In the genomic region with DNA sequence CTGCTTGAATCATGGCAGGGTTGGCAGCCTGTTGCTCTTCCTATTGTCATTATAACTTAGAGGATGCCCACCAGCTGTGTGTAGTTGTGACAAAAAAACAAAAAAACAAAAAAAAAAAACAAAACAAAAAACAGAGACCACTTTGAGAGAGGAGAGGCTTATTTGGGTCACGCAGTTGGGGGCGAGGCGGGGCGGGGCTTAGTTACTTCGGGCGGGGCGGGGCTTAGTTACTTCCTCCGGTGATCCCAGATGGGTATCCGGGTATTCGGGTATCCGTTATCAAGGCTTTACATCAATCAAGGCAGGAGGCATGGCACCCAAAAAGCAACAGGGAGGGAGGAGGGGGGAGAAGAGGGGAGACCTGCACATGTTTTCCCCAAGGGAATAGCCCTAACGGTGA, we compare ENCODE assay signal across 9 mouse cellular contexts. TPM values are rescaled to one million over a fixed set of nuclear protein-coding genes. Genes with fewer than 3 reads are reported as not detected.
DNase-seq lines count a peak whose midpoint lies in the region; ATAC-seq and TF ChIP-seq lines count a peak whose summit lies in the region.
"Had no signal": no experiment of that assay in that cellular context is flagged by ENCODE, and none has a peak within 500 bp of the region (broad histone marks: within the 10 kb centered on the region; RNA-seq: fewer than 3 reads in every experiment).

No protein-coding gene starts in this region.

- no peak overlapping the region for H3K9ac ChIP-seq in heart, embryonic 11.5 days (ENCODE audit: low read depth, low read length)
- no peak overlapping the region for H3K9ac ChIP-seq in limb, embryonic 12.5 days (replicated peaks)
- H3K9ac ChIP-seq in stomach, postnatal 0 days (ENCODE audit: low read length), result no peak overlapping the region

- peak overlapping the region; percentile 57 for H3K4me2 ChIP-seq in heart, embryonic 11.5 days
- peak overlapping the region; percentile 32; the same call in 1 of the 2 replicates for H3K4me2 ChIP-seq in limb, embryonic 12.5 days
- H3K4me2 ChIP-seq in stomach, postnatal 0 days (replicated peaks; ENCODE audit: low read depth), result peak overlapping the region; percentile 21; the same call in 1 of the 2 replicates

- no peak for ATAC-seq in heart, embryonic 11.5 days (replicated peaks; ENCODE audit: insufficient number of reproducible peaks, low FRiP score, low TSS enrichment)
- no peak for ATAC-seq in limb, embryonic 12.5 days (ENCODE audit: insufficient number of reproducible peaks, insufficient read depth, low FRiP score, low TSS enrichment, low read depth)
- ATAC-seq in stomach, postnatal 0 days (ENCODE audit: low FRiP score, low TSS enrichment), result no peak
- ATAC-seq: CD4-positive, CD25-positive, alpha-beta regulatory T cell, adult 4 months had no signal

- H3K9me3 ChIP-seq in heart, embryonic 11.5 days (replicated peaks; ENCODE audit: control insufficient read depth, low read length), result no peaks in the 10 kb centered on the region
- no peaks in the 10 kb centered on the region for H3K9me3 ChIP-seq in limb, embryonic 12.5 days
- H3K9me3 ChIP-seq in stomach, postnatal 0 days (ENCODE audit: control insufficient read depth, low read length), result no peaks in the 10 kb centered on the region

- WGBS in heart, embryonic 11.5 days (ENCODE audit: insufficient replicate concordance), result 18% methylated on average over 12 of the region's 12 CpGs
- 32% methylated on average over 12 of the region's 12 CpGs for WGBS in limb, embryonic 12.5 days
- 28% methylated on average over 12 of the region's 12 CpGs for WGBS in stomach, postnatal 0 days
- 42% methylated on average over 12 of the region's 12 CpGs for WGBS in cerebellum, adult 2 months

- H3K36me3 ChIP-seq in heart, embryonic 11.5 days (ENCODE audit: control insufficient read depth, insufficient read depth, low read length), result no peaks in the 10 kb centered on the region
- H3K36me3 ChIP-seq in limb, embryonic 12.5 days, result no peaks in the 10 kb centered on the region
- no peaks in the 10 kb centered on the region for H3K36me3 ChIP-seq in stomach, postnatal 0 days (ENCODE audit: control insufficient read depth, insufficient read depth, low read length)

- H3K4me3 ChIP-seq in heart, embryonic 11.5 days (ENCODE audit: low read depth, low read length), result peak overlapping the region; percentile 8; the same call in 1 of the 2 replicates
- H3K4me3 ChIP-seq in limb, embryonic 12.5 days (replicated peaks), result no peak overlapping the region
- H3K4me3 ChIP-seq in stomach, postnatal 0 days (ENCODE audit: low read depth, low read length), result no peak overlapping the region; the same call in 1 of the 2 replicates
- H3K4me3 ChIP-seq in cerebellum, adult 2 months (replicated peaks; ENCODE audit: insufficient read depth, low read depth, low read length), result no peak overlapping the region

- H3K27ac ChIP-seq in heart, embryonic 11.5 days (ENCODE audit: low read depth, low read length), result no peak overlapping the region
- no peak overlapping the region for H3K27ac ChIP-seq in limb, embryonic 12.5 days
- no peak overlapping the region for H3K27ac ChIP-seq in stomach, postnatal 0 days (replicated peaks)
- H3K27ac ChIP-seq in cerebellum, adult 2 months (ENCODE audit: insufficient read depth, low read length), result no peak overlapping the region

- TF ChIP-seq POLR2A in cerebellum, adult 2 months (IDR thresholded peaks at IDR 0.05; ENCODE audit: borderline replicate concordance, insufficient read depth, low read length), result no peak

- no peaks in the 10 kb centered on the region for H3K27me3 ChIP-seq in heart, embryonic 11.5 days (ENCODE audit: control insufficient read depth, insufficient read depth, low read length)
- H3K27me3 ChIP-seq in limb, embryonic 12.5 days, result no peaks in the 10 kb centered on the region
- H3K27me3 ChIP-seq in stomach, postnatal 0 days (ENCODE audit: control insufficient read depth, insufficient read depth, low read length), result no peaks in the 10 kb centered on the region
- peaks cover 7% of the 10 kb centered on the region; the same call in 1 of the 2 replicates for H3K27me3 ChIP-seq in cerebellum, adult 2 months (ENCODE audit: control insufficient read depth, insufficient read depth, low read length)

- intact Hi-C loops in left cerebral cortex, postnatal 36 days (cut with DNase I), result no loop called here

- TF ChIP-seq EP300 in stomach, postnatal 0 days (optimal IDR thresholded peaks at IDR 0.05), result no peak

- no peak for TF ChIP-seq CTCF in stomach, postnatal 0 days (IDR thresholded peaks at IDR 0.05; ENCODE audit: low read depth)
- no peak for TF ChIP-seq CTCF in cerebellum, adult 2 months (IDR thresholded peaks at IDR 0.05; ENCODE audit: borderline replicate concordance, insufficient read depth, low read depth, low read length)

- no peak for DNase-seq in heart, adult 9 months (ENCODE audit: low spot score in 2 of 2)
- peak; percentile 11 for DNase-seq in ovary, postnatal 36 days (ENCODE audit: low spot score)
- no peak for DNase-seq in ovary, adult 18-20 months (ENCODE audit: low spot score)
- DNase-seq in stomach, postnatal 0 days (ENCODE audit: low spot score), result no peak
- DNase-seq in cerebellum, adult 2 months, result no peak
- no peak for DNase-seq in left cerebral cortex, postnatal 36 days (ENCODE audit: low spot score in 2 of 2)

- H3K4me1 ChIP-seq in heart, embryonic 11.5 days (ENCODE audit: control insufficient read depth, insufficient read depth, low read length), result peaks cover 3% of the 10 kb centered on the region; the same call in 1 of the 2 replicates
- peaks cover 24% of the 10 kb centered on the region for H3K4me1 ChIP-seq in limb, embryonic 12.5 days (replicated peaks)
- no peaks in the 10 kb centered on the region for H3K4me1 ChIP-seq in stomach, postnatal 0 days (replicated peaks; ENCODE audit: control insufficient read depth, insufficient read depth)
- H3K4me1 ChIP-seq in cerebellum, adult 2 months (ENCODE audit: control insufficient read depth, insufficient read depth, low read length), result no peaks in the 10 kb centered on the region

RNA-seq across cellular contexts. Expression of gene C530008M17Rik, which starts 46.3 kb away (rescaled TPM):
- polyA plus RNA-seq in heart, embryonic 11.5 days (2014; fragmentation: Nextera tagmentation; extraction: Ambion mirVana), result 34.8 and 35.8 TPM in 2 replicates
- polyA plus RNA-seq in limb, embryonic 12.5 days (2016; fragmentation: Nextera tagmentation; extraction: Ambion mirVana), result 22.0 and 31.9 TPM in 2 replicates
- polyA plus RNA-seq in stomach, postnatal 0 days (2015; fragmentation: Nextera tagmentation; extraction: Ambion mirVana), result 3.6 TPM in 2 replicates
- 27.6 and 29.1 TPM in 2 replicates for polyA plus RNA-seq in cerebellum, adult 2 months (2012; rRNA removed)
- 10 to 100 TPM; 51.8 to 53.5 TPM for total RNA-seq in left cerebral cortex, postnatal 36 days (2021)
